In the genomic region with DNA sequence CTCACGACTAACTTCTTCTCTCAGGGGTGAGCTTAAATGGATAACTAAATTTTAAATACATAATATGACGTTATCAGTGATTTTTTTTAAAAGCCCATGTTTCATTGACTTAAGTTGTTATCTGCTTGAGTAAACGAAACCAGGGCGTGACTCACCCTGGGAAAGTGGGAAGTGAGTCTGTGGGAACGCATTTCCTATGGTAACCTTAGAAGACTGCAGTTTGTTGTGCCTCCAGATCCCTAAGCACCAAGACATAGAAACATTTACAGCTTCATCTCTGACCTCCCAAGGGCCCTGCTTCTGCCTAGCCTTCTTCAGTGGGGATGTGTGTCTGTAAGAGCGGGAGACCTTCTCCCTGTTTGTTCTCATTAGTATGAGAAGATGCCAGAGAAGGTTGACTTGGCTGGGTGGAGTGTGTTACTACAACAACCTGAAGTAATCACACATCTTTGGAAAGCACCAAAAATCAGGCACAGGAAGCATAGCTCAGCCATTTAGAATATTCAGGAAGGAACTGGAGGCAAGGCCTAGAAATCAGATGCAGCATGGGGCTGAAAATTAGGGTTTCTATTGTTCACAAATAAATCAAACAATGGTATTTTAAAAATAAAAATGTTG, we compare ENCODE assay signal across 13 mouse cellular contexts.
DNase-seq lines count a peak whose midpoint lies in the region; ATAC-seq lines count a peak whose summit lies in the region.
"Had no signal": no experiment of that assay in that cellular context is flagged by ENCODE, and none has a peak within 500 bp of the region (broad histone marks: within the 10 kb centered on the region; RNA-seq: fewer than 3 reads in every experiment).

No protein-coding gene starts in this region.

- H3K27me3 ChIP-seq in heart, embryonic 10.5 days (ENCODE audit: insufficient read depth, poor library complexity, severe bottlenecking): no peaks in the 10 kb centered on the region
- H3K27me3 ChIP-seq in midbrain, embryonic 11.5 days (ENCODE audit: control insufficient read depth, insufficient read depth, low read length): no peaks in the 10 kb centered on the region
- no peaks in the 10 kb centered on the region for H3K27me3 ChIP-seq in midbrain, embryonic 13.5 days
- no peaks in the 10 kb centered on the region for H3K27me3 ChIP-seq in stomach, embryonic 16.5 days (ENCODE audit: control insufficient read depth, insufficient read depth, low read length)
- H3K27me3 ChIP-seq: forebrain, embryonic 12.5 days; megakaryocyte, embryonic 14.5 days had no signal

- WGBS in heart, embryonic 10.5 days: 37% methylated on average over 6 of the region's 6 CpGs
- WGBS in midbrain, embryonic 11.5 days: 84% methylated on average over 6 of the region's 6 CpGs
- 79% methylated on average over 6 of the region's 6 CpGs for WGBS in midbrain, embryonic 13.5 days
- 34% methylated on average over 6 of the region's 6 CpGs for WGBS in stomach, embryonic 16.5 days

- H3K9ac ChIP-seq in midbrain, embryonic 11.5 days (ENCODE audit: low read length): no peak overlapping the region
- no peak overlapping the region for H3K9ac ChIP-seq in midbrain, embryonic 13.5 days (replicated peaks)
- H3K9ac ChIP-seq in stomach, embryonic 16.5 days (ENCODE audit: low read length): no peak overlapping the region
- H3K9ac ChIP-seq: forebrain, embryonic 12.5 days had no signal

- DNase-seq in heart, embryonic 10.5 days (ENCODE audit: low spot score): no peak
- no peak for DNase-seq in heart, postnatal 25 days (ENCODE audit: low spot score)
- peak; percentile 81 for DNase-seq in midbrain, embryonic 11.5 days (ENCODE audit: low spot score, missing footprints)
- peak; percentile 9 to 12 for DNase-seq in heart, postnatal 10 days
- DNase-seq in cerebellum, adult 8-10 months: no peak
- DNase-seq in MN1 (ENCODE audit: low spot score): no peak
- DNase-seq: adrenal gland, postnatal 36 days; cerebellum, adult 18-20 months; kidney, adult 18-20 months had no signal

- H3K27ac ChIP-seq in heart, embryonic 10.5 days: peak overlapping the region; percentile 42; the same call in 1 of the 2 replicates
- no peak overlapping the region for H3K27ac ChIP-seq in midbrain, embryonic 11.5 days (ENCODE audit: low read depth, low read length)
- no peak overlapping the region for H3K27ac ChIP-seq in midbrain, embryonic 13.5 days
- H3K27ac ChIP-seq in stomach, embryonic 16.5 days (ENCODE audit: low read length): peak overlapping the region; percentile 78; the same call in 1 of the 2 replicates
- H3K27ac ChIP-seq: forebrain, embryonic 12.5 days had no signal

- no peaks in the 10 kb centered on the region for H3K36me3 ChIP-seq in heart, embryonic 10.5 days
- no peaks in the 10 kb centered on the region for H3K36me3 ChIP-seq in midbrain, embryonic 11.5 days (ENCODE audit: control insufficient read depth, insufficient read depth, low read length)
- no peaks in the 10 kb centered on the region for H3K36me3 ChIP-seq in midbrain, embryonic 13.5 days
- no peaks in the 10 kb centered on the region for H3K36me3 ChIP-seq in stomach, embryonic 16.5 days (ENCODE audit: control insufficient read depth, insufficient read depth, low read length)
- H3K36me3 ChIP-seq: forebrain, embryonic 12.5 days had no signal

- no peak for ATAC-seq in midbrain, embryonic 11.5 days (ENCODE audit: low FRiP score)
- no peak for ATAC-seq in midbrain, embryonic 13.5 days
- peak; percentile 88; the same call in 1 of the 2 replicates for ATAC-seq in stomach, embryonic 16.5 days (ENCODE audit: insufficient read depth, low FRiP score)

- H3K9me3 ChIP-seq in heart, embryonic 10.5 days: no peaks in the 10 kb centered on the region
- H3K9me3 ChIP-seq in midbrain, embryonic 11.5 days (ENCODE audit: control insufficient read depth, low read length): no peaks in the 10 kb centered on the region
- no peaks in the 10 kb centered on the region for H3K9me3 ChIP-seq in midbrain, embryonic 13.5 days
- no peaks in the 10 kb centered on the region for H3K9me3 ChIP-seq in stomach, embryonic 16.5 days (replicated peaks; ENCODE audit: control insufficient read depth, low read length)
- H3K9me3 ChIP-seq: forebrain, embryonic 12.5 days; megakaryocyte, embryonic 14.5 days had no signal

- H3K4me2 ChIP-seq in midbrain, embryonic 11.5 days: no peak overlapping the region
- H3K4me2 ChIP-seq in midbrain, embryonic 13.5 days (replicated peaks): no peak overlapping the region
- H3K4me2 ChIP-seq in stomach, embryonic 16.5 days (ENCODE audit: low read depth, low read length): no peak overlapping the region
- H3K4me2 ChIP-seq: forebrain, embryonic 12.5 days had no signal

- H3K4me3 ChIP-seq in heart, embryonic 10.5 days: no peak overlapping the region
- no peak overlapping the region for H3K4me3 ChIP-seq in midbrain, embryonic 11.5 days (ENCODE audit: low read depth, low read length)
- no peak overlapping the region for H3K4me3 ChIP-seq in midbrain, embryonic 13.5 days (replicated peaks)
- H3K4me3 ChIP-seq in stomach, embryonic 16.5 days (replicated peaks; ENCODE audit: low read length): no peak overlapping the region
- H3K4me3 ChIP-seq: forebrain, embryonic 12.5 days; megakaryocyte, embryonic 14.5 days had no signal

- intact Hi-C loops in heart, postnatal 25 days (cut with DNase I): no loop called here
- intact Hi-C loops in heart, postnatal 10 days (cut with DNase I): no loop called here

- H3K4me1 ChIP-seq in heart, embryonic 10.5 days: no peaks in the 10 kb centered on the region
- H3K4me1 ChIP-seq in midbrain, embryonic 11.5 days (ENCODE audit: control insufficient read depth, insufficient read depth, low read length): no peaks in the 10 kb centered on the region
- no peaks in the 10 kb centered on the region for H3K4me1 ChIP-seq in midbrain, embryonic 13.5 days (replicated peaks)
- H3K4me1 ChIP-seq in stomach, embryonic 16.5 days (ENCODE audit: control insufficient read depth, insufficient read depth, low read length): no peaks in the 10 kb centered on the region
- H3K4me1 ChIP-seq: forebrain, embryonic 12.5 days had no signal

Comparison
In these comparisons a context has a peak if more than half of its experiments do, and no peak if none do; other contexts are left out.
1. DNase-seq: peak in midbrain, embryonic 11.5 days (single experiment) and heart, postnatal 10 days (2 of 2); none in heart, embryonic 10.5 days (single experiment), heart, postnatal 25 days (single experiment), cerebellum, adult 8-10 months (single experiment) and MN1 (single experiment).
2. H3K27ac ChIP-seq: peak in heart, embryonic 10.5 days (single experiment) and stomach, embryonic 16.5 days (single experiment); none in midbrain, embryonic 11.5 days (single experiment) and midbrain, embryonic 13.5 days (single experiment).